Mouse (Mus musculus): ENCODE measurements around the gene Kcna10.

The Kcna10 gene

GRCm38 (mm10) chr3:107238471-107238980 is 55.7 kb downstream of the Kcna10 start:
- in situ Hi-C loops (cut with MboI; ENCODE audit: low sequenced_read_pairs): no loop called here

GRCm38 (mm10) chr3:107239607-107240006 is 56.8 kb downstream of the Kcna10 start, which contains the start of gene Prok1:
Gene Prok1 (minus strand): TSS chr3:107239707.
- in situ Hi-C loops (cut with MboI; ENCODE audit: low sequenced_read_pairs): no loop called here

- in situ Hi-C loops (cut with MboI; ENCODE audit: low sequenced_read_pairs): no loop called here
Measured at GRCm38 (mm10) chr3:107241389-107242094, 58.7 kb downstream of the Kcna10 start.

All from CH12F3 (cell line).